Mouse (Mus musculus) forebrain, embryonic 12.5 days (tissue): ENCODE data around the gene Nos3. TPM values are rescaled to one million over a fixed set of nuclear protein-coding genes. Genes with fewer than 3 reads are reported as not detected.
A peak's percentile ranks its signal among the peaks of the same experiment; 100 is the strongest.

Experiments used
- ATAC-seq: fragments of 200-750 bp; cut with Nextera tagmentation; 2 replicates; pipeline ENCODE4 v1.8.0; 2017; ENCODE audit warnings: moderate TSS enrichment; ENCODE audit not compliant: low FRiP score
- H3K27ac ChIP-seq: fragments of 300-500 bp; sonication (generic); 2 replicates; pipeline ENCODE4 v1.5.1; 2016; ENCODE audit warnings: mild to moderate bottlenecking
- H3K27me3 ChIP-seq: fragments of 300-500 bp; sonication (generic); 2 replicates; pipeline ENCODE4 v1.6.1; 2016; ENCODE audit warnings: mild to moderate bottlenecking
- H3K36me3 ChIP-seq: fragments of 300-500 bp; sonication (generic); replicated peaks from 2 replicates; pipeline ENCODE4 v1.6.1; 2016; ENCODE audit warnings: mild to moderate bottlenecking
- H3K4me1 ChIP-seq: fragments of 300-500 bp; sonication (generic); 2 replicates; pipeline ENCODE4 v1.6.1; 2016
- H3K4me2 ChIP-seq: fragments of 300-500 bp; sonication (generic); 2 replicates; pipeline ENCODE4 v1.6.1; 2016; ENCODE audit warnings: mild to moderate bottlenecking, moderate library complexity
- H3K4me3 ChIP-seq: fragments of 300-500 bp; sonication (generic); replicated peaks from 2 replicates; pipeline ENCODE4 v1.5.1; 2016; ENCODE audit warnings: mild to moderate bottlenecking
- H3K9ac ChIP-seq: fragments of 300-500 bp; sonication (generic); 2 replicates; pipeline ENCODE4 v1.6.1; 2016; ENCODE audit warnings: mild to moderate bottlenecking
- H3K9me3 ChIP-seq: fragments of 300-500 bp; sonication (generic); 2 replicates; pipeline ENCODE4 v1.6.1; 2016
- WGBS: fragments of 180-500 bp; shearing (Covaris S2); methylation state at CpG from one replicate; pipeline ENCODE4 v1.1.7; 2016; 5-methylcytosine and 5-hydroxymethylcytosine counted together
- polyA plus RNA-seq: library from polyadenylated mRNA; unstranded; fragments of >200 nt; fragmentation: Nextera tagmentation; extraction: Ambion mirVana; gene quantifications from 2 replicates; pipeline ENCODE4 v1.2.1, GENCODE M21; 2016

The Nos3 gene
- polyA plus RNA-seq, 1 experiment from 2014 or later = 7.2 TPM

DNA sequence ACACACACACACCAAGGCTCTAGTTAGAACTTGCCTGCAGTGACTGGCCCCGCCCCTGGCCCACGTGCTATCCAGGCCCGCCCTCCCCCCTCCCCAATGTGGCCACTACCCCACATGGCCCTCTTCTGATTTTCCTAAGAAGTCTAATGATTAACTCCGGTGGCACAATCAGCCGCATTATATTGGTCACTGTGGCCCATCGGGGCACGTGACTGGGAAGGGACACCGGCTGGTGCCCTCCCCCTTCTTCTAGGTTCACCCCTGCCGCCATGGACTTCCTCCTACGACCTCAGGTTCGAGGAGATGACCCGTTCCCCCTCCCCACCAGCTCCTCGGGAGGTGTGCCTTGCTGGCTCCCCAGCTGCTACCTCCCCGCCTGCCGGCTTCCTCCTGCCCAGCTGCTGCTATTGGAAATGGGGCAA is 63.4 kb downstream of the Nos3 start:
- Histone ChIP-seq H3K27me3 (peaks cover 22% of the 10 kb centered on the region), H3K9ac (peak overlapping the region; percentile 25; the same call in 1 of the 2 replicates), H3K36me3 (peaks cover 35% of the 10 kb centered on the region), H3K9me3 (no peaks in the 10 kb centered on the region), H3K4me3 (no peak overlapping the region; the same call in 1 of the 2 replicates), H3K4me1 (peaks cover 50% of the 10 kb centered on the region), H3K27ac (0 out of 2 replicates have a peak overlapping the region, but pooled peaks have one; percentile 31), H3K4me2 (peak overlapping the region; percentile 87)
- WGBS = 4% methylated on average over 15 of the region's 15 CpGs
- ATAC-seq = no peak

GRCm38 (mm10) chr5:24428596-24428995 is 64.0 kb downstream of the Nos3 start:
- Histone ChIP-seq H3K4me3 (no peak overlapping the region), H3K9me3 (no peaks in the 10 kb centered on the region), H3K4me1 (peaks cover 49% of the 10 kb centered on the region), H3K36me3 (peaks cover 37% of the 10 kb centered on the region), H3K4me2 (0 out of 2 replicates have a peak overlapping the region, but pooled peaks have one; percentile 87), H3K27me3 (peaks cover 22% of the 10 kb centered on the region), H3K9ac (peak overlapping the region; percentile 25; the same call in 1 of the 2 replicates), H3K27ac (0 out of 2 replicates have a peak overlapping the region, but pooled peaks have one; percentile 25)
- WGBS = 16% methylated on average over 9 of the region's 9 CpGs
- ATAC-seq = no peak

DNA sequence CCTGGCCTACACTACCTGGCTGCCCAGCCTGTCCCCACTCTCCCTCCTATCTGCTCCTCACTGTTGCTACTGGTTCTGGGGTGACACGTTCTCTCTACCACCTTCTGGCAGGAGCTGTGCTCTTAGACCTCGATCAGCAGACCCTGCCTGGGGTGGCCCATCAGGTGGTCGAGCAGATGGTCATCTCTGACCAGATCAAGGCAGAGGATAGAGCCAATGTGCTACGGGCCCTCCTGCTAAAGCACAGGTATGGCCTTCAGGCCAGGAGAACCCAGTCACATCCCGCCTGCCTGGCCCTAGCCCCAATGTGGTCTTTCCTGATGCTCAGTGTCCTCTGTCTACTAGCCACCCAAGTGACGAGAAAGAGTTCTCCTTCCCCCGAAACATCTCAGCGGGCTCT is 69.4 kb downstream of the Nos3 start:
- Histone ChIP-seq H3K4me2 (no peak overlapping the region), H3K27me3 (no peaks in the 10 kb centered on the region), H3K4me3 (no peak overlapping the region), H3K27ac (no peak overlapping the region), H3K36me3 (peaks cover 73% of the 10 kb centered on the region), H3K9me3 (no peaks in the 10 kb centered on the region), H3K4me1 (peaks cover under 1% of the 10 kb centered on the region; the same call in 1 of the 2 replicates), H3K9ac (no peak overlapping the region)
- 86% methylated on average over 8 of the region's 8 CpGs for WGBS
- no peak for ATAC-seq

Other genes starting within 250 kb of the Nos3 start
- gene Nupl2, start 199.8 kb upstream of the Nos3 start, polyA plus RNA-seq = 19.2 and 21.0 TPM in 2 replicates
- gene Kcnh2, start 13.2 kb upstream of the Nos3 start, polyA plus RNA-seq = 9.8 and 10.1 TPM in 2 replicates
- 0.34 and 0.53 TPM in 2 replicates for gene Atg9b, start 27.3 kb downstream of the Nos3 start, polyA plus RNA-seq
- 43.6 and 47.4 TPM in 2 replicates for gene Abcb8, start 28.9 kb downstream of the Nos3 start, polyA plus RNA-seq
- 0.20 and 0.37 TPM in 2 replicates for gene Asic3, start 48.6 kb downstream of the Nos3 start, polyA plus RNA-seq
- gene Cdk5, start 58.7 kb downstream of the Nos3 start, polyA plus RNA-seq = 62.2 and 63.7 TPM in 2 replicates
- gene Slc4a2, start 59.0 kb downstream of the Nos3 start, polyA plus RNA-seq = 28.9 and 29.8 TPM in 2 replicates
- gene Fastk, start 80.5 kb downstream of the Nos3 start, polyA plus RNA-seq = 97.1 and 102 TPM in 2 replicates
- gene Tmub1, start 83.0 kb downstream of the Nos3 start, polyA plus RNA-seq = 28.6 and 30.7 TPM in 2 replicates
- gene Agap3, start 87.4 kb downstream of the Nos3 start, polyA plus RNA-seq = 41.1 and 61.2 TPM in 2 replicates
- gene Gbx1, start 162.4 kb downstream of the Nos3 start, polyA plus RNA-seq = 1.1 and 1.2 TPM in 2 replicates
- gene Asb10, start 176.2 kb downstream of the Nos3 start, polyA plus RNA-seq = 0.10 TPM in 1 of 2 replicates, not detected in the other
- 0.24 and 0.37 TPM in 2 replicates for gene 4931409K22Rik, start 192.0 kb downstream of the Nos3 start, polyA plus RNA-seq
- 141 and 142 TPM in 2 replicates for gene Abcf2, start 212.7 kb downstream of the Nos3 start, polyA plus RNA-seq
- 18.7 and 18.8 TPM in 2 replicates for gene Chpf2, start 221.9 kb downstream of the Nos3 start, polyA plus RNA-seq